Mouse (Mus musculus) liver, embryonic 14 days (tissue): ENCODE data around the gene Inhbc. TPM values are rescaled to one million over a fixed set of nuclear protein-coding genes. Genes with fewer than 3 reads are reported as not detected.

Experiments
- polyA plus RNA-seq: library from polyadenylated mRNA; depleted of rRNA; stranded (reverse); fragments of >200 nt; gene quantifications from 2 replicates; pipeline ENCODE4 v1.2.3, GENCODE M21; 2012; rRNA removed

Gene Inhbc
- polyA plus RNA-seq, result 1.1 and 1.6 TPM in 2 replicates

DNA sequence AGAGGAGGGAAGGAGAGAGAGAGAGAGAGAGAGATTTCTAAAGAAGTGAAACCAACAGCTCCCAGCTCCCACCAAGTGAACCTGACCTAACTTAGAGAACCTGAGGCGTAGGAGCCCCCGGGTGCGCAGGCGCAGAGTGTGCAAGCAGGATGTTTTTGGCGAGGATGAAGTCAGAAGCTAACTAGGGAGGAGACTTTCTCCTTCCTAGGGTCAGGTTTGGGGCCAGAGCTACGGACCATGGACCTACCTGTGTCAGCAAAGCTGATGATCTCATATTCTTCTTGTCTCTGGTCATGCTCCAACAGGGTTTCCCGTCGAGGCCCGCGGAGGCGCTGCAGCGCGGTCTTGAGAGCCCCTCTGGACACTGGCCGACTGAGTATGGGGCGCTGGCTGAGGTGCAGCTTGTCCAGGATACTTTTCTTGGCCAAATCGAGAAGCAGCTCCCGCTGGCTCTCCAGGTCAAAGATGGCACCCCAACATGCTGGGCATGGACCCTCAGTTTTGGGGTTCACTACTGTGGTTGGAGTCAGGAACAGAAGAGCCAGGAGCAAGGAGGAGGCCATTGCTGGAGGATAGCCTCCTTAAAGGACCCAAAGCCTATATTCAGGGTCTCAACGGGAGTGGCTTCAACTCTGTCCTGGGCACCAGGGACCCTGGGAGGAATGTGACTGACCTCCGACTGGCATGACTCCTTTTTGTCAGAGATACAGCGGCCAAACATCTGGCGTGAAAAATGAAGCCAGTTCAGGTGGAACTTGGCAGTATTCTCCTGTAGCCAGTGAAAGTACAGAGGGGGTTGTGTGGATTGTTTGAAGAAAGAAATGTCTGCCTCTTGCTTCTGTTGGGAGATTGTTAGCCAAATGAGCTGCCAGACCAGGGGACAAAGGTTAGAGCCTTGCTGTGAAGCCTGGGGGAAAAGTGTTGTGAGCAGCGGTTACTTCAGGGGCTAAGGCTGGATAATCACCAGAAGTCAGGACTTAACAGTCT lies at the start of gene Inhbc:
Gene Inhbc (minus strand): TSS at position 598 of the 987 bp plus-strand sequence.

GRCm38 (mm10) chr10:127380251-127380691 lies 10.0 kb upstream of the Inhbc start, which contains the start of gene R3hdm2:
TSS of gene R3hdm2 (plus strand) at chr10:127380327.

GRCm38 (mm10) chr10:127353909-127354895 lies 16.0 kb downstream of the Inhbc start, which contains the start of gene Inhbe:
TSS of gene Inhbe (minus strand) at chr10:127354411.

DNA sequence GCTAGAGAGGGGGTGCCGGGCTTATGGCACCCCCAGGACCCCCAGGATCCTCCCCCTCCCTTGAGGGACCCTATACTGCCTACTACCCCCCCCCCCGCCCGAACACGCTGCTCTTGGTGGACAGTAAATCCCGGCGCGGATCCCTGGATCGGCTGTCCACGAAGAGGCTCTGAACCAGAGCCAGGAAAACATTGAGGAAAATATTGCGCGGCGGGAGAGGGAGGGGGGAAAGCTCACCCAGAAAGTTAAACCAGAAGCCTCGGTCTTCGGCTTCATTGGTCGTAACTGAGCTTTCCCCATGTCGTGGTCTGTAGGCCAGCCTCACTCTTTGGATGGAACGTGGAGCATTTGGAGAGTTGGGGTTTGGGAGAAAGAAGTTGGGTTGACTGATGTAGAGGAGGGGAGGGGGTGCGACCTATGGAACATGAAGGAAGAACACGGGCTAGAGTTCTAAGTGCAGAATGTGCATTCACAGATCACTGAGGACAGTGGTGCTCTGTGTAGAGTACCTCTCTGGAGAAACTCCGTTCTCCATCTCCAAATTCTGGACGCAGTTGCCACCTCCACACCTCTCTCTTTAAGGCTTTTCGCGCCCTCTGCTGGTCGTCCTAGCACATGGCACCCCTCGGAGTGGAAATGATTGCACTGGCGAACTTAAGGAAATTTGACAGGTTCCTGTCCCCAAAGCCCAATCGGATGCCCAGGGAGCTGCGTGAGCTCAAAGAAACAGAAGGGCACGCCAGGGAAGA lies 28.2 kb downstream of the Inhbc start, which contains the start of gene Gli1:
Gene Gli1 (minus strand): TSS at position 84 of the 749 bp plus-strand sequence.

DNA sequence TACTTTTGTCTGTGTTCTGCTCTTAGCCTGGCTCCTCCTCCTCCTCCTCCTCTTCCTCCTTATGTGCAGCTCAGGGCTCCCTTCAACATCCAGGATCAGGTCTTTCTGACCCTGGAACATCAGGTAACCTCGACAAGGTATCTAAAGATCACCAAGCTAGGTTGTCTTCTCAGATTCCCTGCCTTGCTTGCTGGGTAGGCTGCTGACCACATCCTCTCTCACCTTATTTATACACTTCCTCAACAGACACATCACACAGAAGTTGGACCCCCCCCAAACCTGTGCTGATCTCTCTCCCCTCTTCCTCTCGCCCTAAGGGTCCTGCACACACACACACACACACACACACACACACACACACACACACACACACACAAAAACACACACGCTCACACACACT lies 48.6 kb downstream of the Inhbc start, which contains the start of gene Arhgap9:
Gene Arhgap9 (plus strand): TSS at position 344 of the 400 bp plus-strand sequence.

GRCm38 (mm10) chr10:127311476-127312355 lies 58.5 kb downstream of the Inhbc start, which contains the start of gene Mars:
TSS of gene Mars (minus strand) at chr10:127311786.

Other genes starting within 250 kb of the Inhbc start
- gene Os9, start 249.3 kb downstream of the Inhbc start, polyA plus RNA-seq, result 26.4 and 26.9 TPM in 2 replicates
- 7.2 and 11.2 TPM in 2 replicates for gene B4galnt1, start 205.2 kb downstream of the Inhbc start, polyA plus RNA-seq
- gene Slc26a10, start 189.8 kb downstream of the Inhbc start, polyA plus RNA-seq, result 2.0 and 2.2 TPM in 2 replicates
- gene Arhgef25, start 180.3 kb downstream of the Inhbc start, polyA plus RNA-seq, result 7.5 and 7.6 TPM in 2 replicates
- gene Dtx3, start 174.7 kb downstream of the Inhbc start, polyA plus RNA-seq, result 29.2 and 32.7 TPM in 2 replicates
- 27.4 and 31.2 TPM in 2 replicates for gene Pip4k2c, start 158.8 kb downstream of the Inhbc start, polyA plus RNA-seq
- gene Kif5a, start 107.1 kb downstream of the Inhbc start, polyA plus RNA-seq, result 0.11 and 0.12 TPM in 2 replicates
- gene Dctn2, start 104.1 kb downstream of the Inhbc start, polyA plus RNA-seq, result 57.7 and 61.0 TPM in 2 replicates
- gene Mbd6, start 81.4 kb downstream of the Inhbc start, polyA plus RNA-seq, result 7.4 and 10.9 TPM in 2 replicates
- 62.7 and 64.4 TPM in 2 replicates for gene Mars, start 58.6 kb downstream of the Inhbc start, polyA plus RNA-seq
- 7.4 and 9.7 TPM in 2 replicates for gene Arhgap9, start 48.5 kb downstream of the Inhbc start, polyA plus RNA-seq
- gene Gli1, start 28.5 kb downstream of the Inhbc start, polyA plus RNA-seq, result 0.95 and 0.98 TPM in 2 replicates
- gene Inhbe, start 16.0 kb downstream of the Inhbc start, polyA plus RNA-seq, result 0.46 and 0.53 TPM in 2 replicates
- 8.5 and 11.2 TPM in 2 replicates for gene R3hdm2, start 9.9 kb upstream of the Inhbc start, polyA plus RNA-seq
- gene Stac3, start 131.3 kb upstream of the Inhbc start, polyA plus RNA-seq, result 0.36 and 1.6 TPM in 2 replicates
- gene Ndufa4l2, start 144.5 kb upstream of the Inhbc start, polyA plus RNA-seq, result 1.8 and 2.2 TPM in 2 replicates
- 83.1 and 90.5 TPM in 2 replicates for gene Shmt2, start 152.0 kb upstream of the Inhbc start, polyA plus RNA-seq
- not detected in 2 replicates for gene Nxph4, start 164.1 kb upstream of the Inhbc start, polyA plus RNA-seq